Mouse (Mus musculus) liver, adult 2 months (tissue): ENCODE measurements at regions not wholly inside any gene's neighbourhood (a gene's known extent, or its start where the extent isn't known, plus 50 kb on each side); places are given as distances from the start of the nearest gene placed in this dataset.

Experiments
- CTCF ChIP-seq: fragments of 200-500 bp; IDR thresholded peaks from 2 replicates; pipeline ENCODE4 v1.5.1; 2011; ENCODE audit warnings: low read depth, low read length, control low read depth
- POLR2A ChIP-seq: fragments of 200-500 bp; IDR thresholded peaks from 2 replicates; pipeline ENCODE4 v1.6.1; 2011; ENCODE audit warnings: low read length, control low read depth; ENCODE audit not compliant: insufficient read depth; ENCODE audit errors: extremely low read depth

DNA sequence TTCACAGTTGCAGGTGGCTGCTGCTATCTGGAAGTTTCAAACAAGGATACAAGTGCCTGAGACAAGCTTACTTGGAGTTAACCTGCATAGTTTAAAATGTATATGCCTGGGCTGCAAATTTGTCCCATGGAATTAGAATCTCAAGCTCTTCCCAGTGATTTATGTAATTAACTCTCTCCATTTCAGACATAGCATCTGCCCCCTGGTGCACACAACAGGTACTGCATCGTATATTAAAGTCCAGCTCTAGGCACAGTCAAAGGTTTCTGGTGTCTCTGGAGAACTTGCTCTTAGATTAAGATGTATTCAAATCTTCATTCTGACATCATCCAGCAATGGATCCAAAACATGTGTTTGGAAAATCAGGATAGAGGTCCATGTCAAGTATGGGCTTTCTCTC lies 98.0 kb upstream of the Trabd2b start:
- TF ChIP-seq CTCF, result 0 out of 2 replicates have a peak, but pooled peaks have one; percentile 15
- no peak for TF ChIP-seq POLR2A
